Mouse (Mus musculus): ENCODE measurements around the gene Prdm15.

DNA sequence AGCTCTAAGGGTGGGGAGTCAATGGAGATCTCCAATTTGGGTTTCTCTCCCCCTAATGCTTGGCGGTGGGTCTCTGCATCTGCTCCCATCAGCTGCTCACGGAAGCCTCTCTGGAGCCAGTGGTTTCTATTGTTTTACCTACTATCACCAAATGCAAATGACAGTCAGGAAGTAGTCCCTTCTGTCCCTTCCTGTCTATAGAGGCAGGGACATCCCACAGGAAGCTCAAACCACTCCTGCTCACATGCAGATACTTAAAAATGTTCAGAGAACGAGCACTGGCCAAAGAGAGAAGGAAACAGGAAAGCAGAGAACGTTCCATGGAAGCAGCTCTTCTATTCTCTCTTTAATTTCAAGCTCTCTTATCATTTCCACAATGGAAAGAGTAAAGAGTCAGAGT is 32.1 kb downstream of the Prdm15 start:
- no peak for TF ChIP-seq MYOG (IDR thresholded peaks at IDR 0.05; ENCODE audit: control insufficient read depth in 1 of 3, insufficient read depth in 1 of 3, insufficient read length in 2 of 3, low read depth in 2 of 3)
- TF ChIP-seq POLR2A (IDR thresholded peaks at IDR 0.05; ENCODE audit: insufficient read length, low read depth) = no peak
- TF ChIP-seq SRF (IDR thresholded peaks at IDR 0.05; ENCODE audit: control insufficient read depth, insufficient read length, low read depth) = no peak
- TF ChIP-seq MAX (IDR thresholded peaks at IDR 0.05; ENCODE audit: low read depth) = no peak
- TF ChIP-seq CEBPB (IDR thresholded peaks at IDR 0.05; ENCODE audit: insufficient read depth, poor library complexity, severe bottlenecking) = no peak
